Mouse (Mus musculus): ENCODE data around the gene Slc4a8. TPM values are rescaled to one million over a fixed set of nuclear protein-coding genes. Genes with fewer than 3 reads are reported as not detected.
A peak's percentile ranks its signal among the peaks of the same experiment; 100 is the strongest.
"Not testable (repeated sequence)": the region's sequence is repeated elsewhere in the genome, so short reads cannot be mapped to it uniquely, and the experiment has no call there.

Slc4a8 gene
- polyA plus RNA-seq, 1 experiment from 2014 or later = 23.6 TPM

GRCm38 (mm10) chr15:100762649-100763048, 1.1 kb downstream of the Slc4a8 start:
- DNase-seq (ENCODE audit: low spot score) = no peak
- WGBS = 42% methylated on average over 8 of the region's 8 CpGs

GRCm38 (mm10) chr15:100764163-100764951, 2.8 kb downstream of the Slc4a8 start:
- H3K4me3 ChIP-seq (replicated peaks; ENCODE audit: low read length) = no peak overlapping the region
- DNase-seq (ENCODE audit: low spot score) (no peak), ATAC-seq (ENCODE audit: low FRiP score) (no peak)
- H3K27ac ChIP-seq = no peak overlapping the region
- H3K36me3 ChIP-seq (replicated peaks; ENCODE audit: control insufficient read depth, insufficient read depth) = peaks cover 10% of the 10 kb centered on the region; the same call in 1 of the 2 replicates
- H3K4me1 ChIP-seq (replicated peaks; ENCODE audit: control insufficient read depth, insufficient read depth, low read length) = peaks cover 14% of the 10 kb centered on the region
- H3K4me2 ChIP-seq (replicated peaks) = no peak overlapping the region
- no peaks in the 10 kb centered on the region for H3K27me3 ChIP-seq (ENCODE audit: control insufficient read depth, insufficient read depth, low read length)
- no peak overlapping the region for H3K9ac ChIP-seq
- WGBS = 89% methylated on average over 16 of the region's 16 CpGs
- no peaks in the 10 kb centered on the region for H3K9me3 ChIP-seq (ENCODE audit: control insufficient read depth, low read length)

More at GRCm38 (mm10) chr15:100762649-100763048, 1.1 kb downstream of the Slc4a8 start:
- Histone ChIP-seq H3K4me2 (replicated peaks) (peak overlapping the region; percentile 57), H3K9ac (peak overlapping the region; percentile 74), H3K36me3 (replicated peaks; ENCODE audit: control insufficient read depth, insufficient read depth) (0 out of 2 replicates have a peak, but pooled peaks cover 4% of the 10 kb centered on the region), H3K9me3 (ENCODE audit: control insufficient read depth, low read length) (no peaks in the 10 kb centered on the region), H3K4me1 (replicated peaks; ENCODE audit: control insufficient read depth, insufficient read depth, low read length) (peaks cover 14% of the 10 kb centered on the region), H3K27me3 (ENCODE audit: control insufficient read depth, insufficient read depth, low read length) (no peaks in the 10 kb centered on the region), H3K4me3 (replicated peaks; ENCODE audit: low read length) (peak overlapping the region; percentile 79), H3K27ac (peak overlapping the region; percentile 92)
- no peak for ATAC-seq (ENCODE audit: low FRiP score)

GRCm38 (mm10) chr15:100766826-100767225, 5.3 kb downstream of the Slc4a8 start:
- no peak overlapping the region for H3K27ac ChIP-seq
- ATAC-seq (ENCODE audit: low FRiP score) = no peak
- H3K4me3 ChIP-seq (replicated peaks; ENCODE audit: low read length) = no peak overlapping the region
- no peaks in the 10 kb centered on the region for H3K27me3 ChIP-seq (ENCODE audit: control insufficient read depth, insufficient read depth, low read length)
- peaks cover 8% of the 10 kb centered on the region for H3K4me1 ChIP-seq (replicated peaks; ENCODE audit: control insufficient read depth, insufficient read depth, low read length)
- no peak for DNase-seq (ENCODE audit: low spot score)
- 75% methylated on average over 9 of the region's 9 CpGs for WGBS
- peaks cover 17% of the 10 kb centered on the region; the same call in 1 of the 2 replicates for H3K36me3 ChIP-seq (replicated peaks; ENCODE audit: control insufficient read depth, insufficient read depth)
- H3K9me3 ChIP-seq (ENCODE audit: control insufficient read depth, low read length) = no peaks in the 10 kb centered on the region
- H3K9ac ChIP-seq = no peak overlapping the region
- H3K4me2 ChIP-seq (replicated peaks) = no peak overlapping the region

- H3K9ac ChIP-seq = no peak overlapping the region
- no peaks in the 10 kb centered on the region for H3K9me3 ChIP-seq (ENCODE audit: control insufficient read depth, low read length)
- 93% methylated on average over 13 of the region's 13 CpGs for WGBS
- no peak overlapping the region for H3K27ac ChIP-seq
- no peak for DNase-seq (ENCODE audit: low spot score)
- no peak overlapping the region for H3K4me2 ChIP-seq (replicated peaks)
- ATAC-seq (ENCODE audit: low FRiP score) = no peak
- peaks cover 17% of the 10 kb centered on the region; the same call in 1 of the 2 replicates for H3K36me3 ChIP-seq (replicated peaks; ENCODE audit: control insufficient read depth, insufficient read depth)
- peaks cover 6% of the 10 kb centered on the region for H3K4me1 ChIP-seq (replicated peaks; ENCODE audit: control insufficient read depth, insufficient read depth, low read length)
- H3K27me3 ChIP-seq (ENCODE audit: control insufficient read depth, insufficient read depth, low read length) = no peaks in the 10 kb centered on the region
- no peak overlapping the region for H3K4me3 ChIP-seq (replicated peaks; ENCODE audit: low read length)
These were observed 6.3 kb downstream of the Slc4a8 start for GRCm38 (mm10) chr15:100767851-100768250.

- H3K9me3 ChIP-seq (ENCODE audit: control insufficient read depth, low read length); H3K9ac ChIP-seq; H3K4me3 ChIP-seq (replicated peaks; ENCODE audit: low read length); DNase-seq (ENCODE audit: low spot score); H3K4me2 ChIP-seq (replicated peaks); H3K27ac ChIP-seq; H3K27me3 ChIP-seq (ENCODE audit: control insufficient read depth, insufficient read depth, low read length); ATAC-seq (ENCODE audit: low FRiP score); H3K4me1 ChIP-seq (replicated peaks; ENCODE audit: control insufficient read depth, insufficient read depth, low read length): not testable (repeated sequence)
- WGBS = 95% methylated on average over 4 of the region's 4 CpGs
- H3K36me3 ChIP-seq (replicated peaks; ENCODE audit: control insufficient read depth, insufficient read depth) = peaks cover 17% of the 10 kb centered on the region; the same call in 1 of the 2 replicates
These were observed 7.5 kb downstream of the Slc4a8 start for GRCm38 (mm10) chr15:100769023-100769422.

GRCm38 (mm10) chr15:100770338-100770737, 8.8 kb downstream of the Slc4a8 start:
- 97% methylated on average over 5 of the region's 5 CpGs for WGBS
- no peak overlapping the region for H3K27ac ChIP-seq
- H3K4me3 ChIP-seq (replicated peaks; ENCODE audit: low read length) = no peak overlapping the region
- no peak overlapping the region for H3K9ac ChIP-seq
- no peaks in the 10 kb centered on the region for H3K27me3 ChIP-seq (ENCODE audit: control insufficient read depth, insufficient read depth, low read length)
- H3K36me3 ChIP-seq (replicated peaks; ENCODE audit: control insufficient read depth, insufficient read depth) = peaks cover 13% of the 10 kb centered on the region; the same call in 1 of the 2 replicates
- no peak overlapping the region for H3K4me2 ChIP-seq (replicated peaks)
- DNase-seq (ENCODE audit: low spot score) (no peak), ATAC-seq (ENCODE audit: low FRiP score) (no peak)
- no peaks in the 10 kb centered on the region for H3K9me3 ChIP-seq (ENCODE audit: control insufficient read depth, low read length)
- H3K4me1 ChIP-seq (replicated peaks; ENCODE audit: control insufficient read depth, insufficient read depth, low read length) = no peaks in the 10 kb centered on the region

- Histone ChIP-seq H3K4me2 (replicated peaks) (no peak overlapping the region), H3K4me1 (replicated peaks; ENCODE audit: control insufficient read depth, insufficient read depth, low read length) (peaks cover under 1% of the 10 kb centered on the region; the same call in 1 of the 2 replicates), H3K27me3 (ENCODE audit: control insufficient read depth, insufficient read depth, low read length) (no peaks in the 10 kb centered on the region), H3K9ac (no peak overlapping the region), H3K9me3 (ENCODE audit: control insufficient read depth, low read length) (no peaks in the 10 kb centered on the region), H3K36me3 (replicated peaks; ENCODE audit: control insufficient read depth, insufficient read depth) (peaks cover 13% of the 10 kb centered on the region; the same call in 1 of the 2 replicates), H3K4me3 (replicated peaks; ENCODE audit: low read length) (no peak overlapping the region), H3K27ac (no peak overlapping the region)
- DNase-seq (ENCODE audit: low spot score) (no peak), ATAC-seq (ENCODE audit: low FRiP score) (no peak)
- WGBS = 92% methylated on average over 4 of the region's 4 CpGs
These were observed 11.1 kb downstream of the Slc4a8 start for GRCm38 (mm10) chr15:100772685-100773084.

GRCm38 (mm10) chr15:100773859-100774258, 12.3 kb downstream of the Slc4a8 start:
- not testable (repeated sequence) for ATAC-seq (ENCODE audit: low FRiP score); H3K4me3 ChIP-seq (replicated peaks; ENCODE audit: low read length); DNase-seq (ENCODE audit: low spot score); H3K27me3 ChIP-seq (ENCODE audit: control insufficient read depth, insufficient read depth, low read length); H3K36me3 ChIP-seq (replicated peaks; ENCODE audit: control insufficient read depth, insufficient read depth); H3K9ac ChIP-seq; H3K4me2 ChIP-seq (replicated peaks); H3K27ac ChIP-seq; H3K9me3 ChIP-seq (ENCODE audit: control insufficient read depth, low read length); H3K4me1 ChIP-seq (replicated peaks; ENCODE audit: control insufficient read depth, insufficient read depth, low read length)
- WGBS = 93% methylated on average over 6 of the region's 6 CpGs

GRCm38 (mm10) chr15:100775189-100776166, 13.9 kb downstream of the Slc4a8 start:
- H3K27me3 ChIP-seq (ENCODE audit: control insufficient read depth, insufficient read depth, low read length) = no peaks in the 10 kb centered on the region
- H3K4me3 ChIP-seq (replicated peaks; ENCODE audit: low read length) = no peak overlapping the region
- peaks cover 5% of the 10 kb centered on the region; the same call in 1 of the 2 replicates for H3K4me1 ChIP-seq (replicated peaks; ENCODE audit: control insufficient read depth, insufficient read depth, low read length)
- no peak for ATAC-seq (ENCODE audit: low FRiP score)
- 0 out of 2 replicates have a peak, but pooled peaks cover under 1% of the 10 kb centered on the region for H3K36me3 ChIP-seq (replicated peaks; ENCODE audit: control insufficient read depth, insufficient read depth)
- 62% methylated on average over 19 of the region's 19 CpGs for WGBS
- no peak overlapping the region for H3K9ac ChIP-seq
- H3K4me2 ChIP-seq (replicated peaks) = no peak overlapping the region
- no peak overlapping the region for H3K27ac ChIP-seq
- no peaks in the 10 kb centered on the region for H3K9me3 ChIP-seq (ENCODE audit: control insufficient read depth, low read length)
- DNase-seq (ENCODE audit: low spot score) = no peak

All from hindbrain, embryonic 14.5 days (tissue).